Mouse (Mus musculus): ENCODE results near the gene Cep95. TPM values are rescaled to one million over a fixed set of nuclear protein-coding genes. Genes with fewer than 3 reads are reported as not detected.

The Cep95 gene
- total and polyA plus RNA-seq, 3 experiments = 17.5 to 21.7 (median 19.3) TPM

GRCm38 (mm10) chr11:106788026-106788774 lies 852 bp upstream of the Cep95 start:
- DNase-seq (ENCODE audit: extremely low read depth) = peak; percentile 98
- Histone ChIP-seq H3K27ac (ENCODE audit: insufficient read depth, low read depth) (peak overlapping the region; percentile 95), H3K4me1 (ENCODE audit: control insufficient read depth in 1 of 2, insufficient read depth in 2 of 2) (peaks cover 0 to 53% of the 10 kb centered on the region in 2 experiments; a peak in 2 of 4 replicates), H3K79me2 (replicated peaks; ENCODE audit: control insufficient read depth, extremely low read depth, insufficient read depth, poor library complexity, severe bottlenecking) (peaks cover 57% of the 10 kb centered on the region), H3K27me3 (replicated peaks) (no peaks in the 10 kb centered on the region), H3K36me3 (replicated peaks in 1 of 2; ENCODE audit: control insufficient read depth in 1 of 2, insufficient read depth in 1 of 2, low read length in 1 of 2) (peaks cover 37 to 61% of the 10 kb centered on the region in 2 experiments), H3K4me3 (replicated peaks in 1 of 3; ENCODE audit: low read depth in 2 of 3, low read length in 2 of 3, poor library complexity in 1 of 3) (peak overlapping the region; percentile 80 to 97 (median 96)), H3K4me2 (ENCODE audit: insufficient read depth, low read depth, poor library complexity, severe bottlenecking) (no peak overlapping the region), H3K9me3 (replicated peaks; ENCODE audit: low read length) (no peaks in the 10 kb centered on the region), H3K9ac (ENCODE audit: insufficient read depth, low read depth) (peak overlapping the region; percentile 100)
- TF ChIP-seq SIN3A (IDR thresholded peaks at IDR 0.05; ENCODE audit: low read length) (peak; percentile 87; the same call in 1 of the 2 replicates), E2F4 (IDR thresholded peaks at IDR 0.05; ENCODE audit: insufficient replicate concordance, low read depth, low read length) (no peak), SMC3 (IDR thresholded peaks at IDR 0.05; ENCODE audit: low read depth, low read length) (no peak), MAZ (IDR thresholded peaks at IDR 0.05; ENCODE audit: low read depth, low read length) (peak; percentile 94), TBP (conservative IDR thresholded peaks at IDR 0.05; ENCODE audit: low read depth, low read length) (peak; percentile 98), MEF2A (IDR thresholded peaks at IDR 0.05; ENCODE audit: borderline replicate concordance, low read depth, low read length) (peak; percentile 44), TCF12 (IDR thresholded peaks at IDR 0.05; ENCODE audit: low read depth, low read length) (peak; percentile 99), KAT2A (IDR thresholded peaks at IDR 0.05; ENCODE audit: insufficient replicate concordance, low read length) (no peak; the same call in 1 of the 2 replicates), EP300 (IDR thresholded peaks at IDR 0.05; ENCODE audit: low read length) (no peak), GABPA (IDR thresholded peaks at IDR 0.05; ENCODE audit: insufficient replicate concordance, low read depth, low read length) (no peak), ZC3H11A (IDR thresholded peaks at IDR 0.05; ENCODE audit: low read depth, low read length) (no peak), ZKSCAN1 (IDR thresholded peaks at IDR 0.05; ENCODE audit: borderline replicate concordance, low read depth, low read length) (no peak), POLR2A (IDR thresholded peaks at IDR 0.05; ENCODE audit: low read depth, low read length) (peak; percentile 98), ZNF384 (IDR thresholded peaks at IDR 0.05; ENCODE audit: low read depth, low read length) (peak; percentile 48; the same call in 1 of the 2 replicates), JUN (IDR thresholded peaks at IDR 0.05; ENCODE audit: insufficient read depth, low read depth, low read length) (no peak), CHD2 (IDR thresholded peaks at IDR 0.05; ENCODE audit: low read length) (peak; percentile 77), MYC (IDR thresholded peaks at IDR 0.05; ENCODE audit: low read depth, low read length) (no peak; the same call in 1 of the 2 replicates), IRF4 (IDR thresholded peaks at IDR 0.05; ENCODE audit: low read depth, low read length) (peak; percentile 59; the same call in 1 of the 2 replicates), RCOR1 (conservative IDR thresholded peaks at IDR 0.05; ENCODE audit: low read depth, low read length) (no peak; the same call in 1 of the 2 replicates), MAX (IDR thresholded peaks at IDR 0.05; ENCODE audit: low read length) (no peak), UBTF (IDR thresholded peaks at IDR 0.05; ENCODE audit: low read depth, low read length) (no peak; the same call in 1 of the 2 replicates), PAX5 (IDR thresholded peaks at IDR 0.05; ENCODE audit: low read length) (no peak), RAD21 (IDR thresholded peaks at IDR 0.05; ENCODE audit: low read depth, low read length) (no peak), ETS1 (conservative IDR thresholded peaks at IDR 0.05; ENCODE audit: low read depth, low read length) (peak; percentile 40), POLR2AphosphoS2 (IDR thresholded peaks at IDR 0.05; ENCODE audit: low read depth, low read length) (peak; percentile 99), ELF1 (IDR thresholded peaks at IDR 0.05; ENCODE audit: low read depth, low read length) (peak; percentile 79), HCFC1 (IDR thresholded peaks at IDR 0.05; ENCODE audit: low read depth, low read length) (peak; percentile 76), BHLHE40 (IDR thresholded peaks at IDR 0.05; ENCODE audit: low read depth, low read length) (no peak), NELFE (IDR thresholded peaks at IDR 0.05; ENCODE audit: low read depth, low read length) (peak; percentile 100), CHD1 (IDR thresholded peaks at IDR 0.05; ENCODE audit: low read depth, low read length) (no peak; the same call in 1 of the 2 replicates), ZMIZ1 (IDR thresholded peaks at IDR 0.05; ENCODE audit: low read depth, low read length) (peak; percentile 100), JUND (conservative IDR thresholded peaks at IDR 0.05; ENCODE audit: low read depth, low read length) (no peak), USF2 (conservative IDR thresholded peaks at IDR 0.05; ENCODE audit: low read depth, low read length) (no peak), MXI1 (IDR thresholded peaks at IDR 0.05; ENCODE audit: low read depth, low read length) (peak; percentile 88), NRF1 (IDR thresholded peaks at IDR 0.05; ENCODE audit: low read depth, low read length) (peak; percentile 66), MAFK (IDR thresholded peaks at IDR 0.05; ENCODE audit: insufficient replicate concordance, low read length) (no peak), CTCF (conservative IDR thresholded peaks at IDR 0.05 in 1 of 2, IDR thresholded peaks at IDR 0.05 in 1 of 2; ENCODE audit: low read depth in 2 of 2, low read length in 2 of 2) (no peak), USF1 (IDR thresholded peaks at IDR 0.05; ENCODE audit: low read depth, low read length) (no peak)
- in situ Hi-C loops (cut with MboI; ENCODE audit: low pct_ligation_motif_present, low pct_unique_long_range_greater_than_20kb, low sequenced_read_pairs) (no loop called here), dilution Hi-C loops (cut with MboI; ENCODE audit: extremely low pct_ligation_motif_present, extremely low pct_unique_long_range_greater_than_20kb, low sequenced_read_pairs) (no loop called here)
